Mouse (Mus musculus): Measurements from ENCODE around the gene Foxo3.

- no peak for TF ChIP-seq POLR2A (IDR thresholded peaks at IDR 0.05; ENCODE audit: control insufficient read depth, extremely low read depth, insufficient read depth, low read length, poor library complexity)
- TF ChIP-seq CTCF (IDR thresholded peaks at IDR 0.05; ENCODE audit: borderline replicate concordance, control insufficient read depth, extremely low read depth, insufficient read depth, low read length, poor library complexity): no peak
Observed at GRCm38 (mm10) chr10:42209809-42210208, 66.7 kb downstream of the Foxo3 start.
